Mouse (Mus musculus): ENCODE data around the gene Prg3. TPM values are rescaled to one million over a fixed set of nuclear protein-coding genes. Genes with fewer than 3 reads are reported as not detected.

The Prg3 gene
- total RNA-seq, 1 experiment from 2014 or later = not detected

DNA sequence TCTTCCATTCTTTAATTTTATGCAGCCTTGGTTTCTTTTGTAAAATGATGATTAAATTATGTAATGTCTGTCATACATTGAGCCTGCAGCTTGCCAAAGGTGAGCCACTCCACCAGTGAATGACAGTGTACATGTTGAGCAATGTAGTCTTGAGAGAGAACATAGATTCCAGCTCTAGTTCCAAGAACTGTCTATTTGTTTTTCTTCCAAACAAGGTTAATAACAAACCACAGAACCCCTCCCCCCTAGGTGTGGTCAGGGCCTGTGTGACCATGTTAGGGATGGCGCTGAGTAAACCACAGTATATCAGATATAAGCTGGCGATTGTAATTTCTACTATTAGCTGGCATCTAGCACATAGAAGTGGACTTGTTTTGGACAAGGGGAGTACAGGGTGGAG, 8.4 kb downstream of the Prg3 start:
- DNase-seq = no peak

DNA sequence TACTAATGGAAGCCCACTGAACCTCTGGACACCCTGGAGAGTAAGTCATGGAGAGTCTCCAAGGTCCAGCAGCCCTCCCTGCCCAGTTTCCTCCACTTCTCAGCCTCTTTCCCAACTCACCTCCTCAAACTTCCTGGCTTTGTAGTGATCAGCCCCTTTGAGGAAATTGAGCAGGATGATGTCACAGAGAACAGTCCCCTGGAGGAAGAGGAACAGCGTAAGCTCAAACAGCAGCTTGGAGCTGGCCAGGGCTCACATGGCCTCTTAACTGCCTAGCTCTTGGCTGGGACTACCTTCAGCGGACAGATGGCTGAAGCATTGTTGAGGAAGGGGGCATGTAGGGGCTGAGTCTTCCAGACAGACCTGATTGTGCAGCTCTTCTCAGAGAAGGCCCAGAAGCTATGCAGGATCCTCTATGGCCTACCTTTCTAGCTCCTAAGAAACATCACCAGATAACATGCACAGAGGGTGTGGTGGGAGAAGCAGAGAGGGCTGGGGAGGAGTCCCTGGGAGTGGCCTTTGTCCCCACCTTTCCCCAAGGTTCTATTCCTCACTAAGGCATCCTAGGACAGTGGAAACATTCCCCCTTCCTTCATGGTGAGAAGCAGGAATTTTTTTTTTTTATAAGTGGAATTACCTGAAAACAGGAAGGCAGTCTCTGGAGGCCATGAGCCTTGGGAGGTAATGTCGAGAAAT, 11.6 kb downstream of the Prg3 start:
- DNase-seq = no peak

DNA sequence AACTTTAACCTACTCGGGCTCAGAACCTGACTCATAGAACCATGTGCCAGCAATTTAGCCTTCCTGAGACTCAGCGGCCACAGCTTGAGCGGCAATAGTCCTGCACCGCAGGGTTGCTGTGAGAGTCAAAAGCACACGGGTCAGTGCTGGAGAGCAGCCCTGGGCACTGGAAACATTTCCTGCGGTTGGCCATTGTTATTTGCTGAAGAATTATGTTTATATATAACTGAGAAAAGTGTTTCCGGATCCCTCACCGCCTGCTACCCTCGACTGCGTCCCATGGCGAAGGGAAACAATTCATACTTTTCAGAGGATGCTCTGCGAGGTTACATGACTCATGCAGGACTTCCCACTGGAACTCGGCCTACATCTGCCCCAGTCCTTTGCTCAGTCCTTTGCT, 13.5 kb downstream of the Prg3 start:
- no peak for DNase-seq

DNA sequence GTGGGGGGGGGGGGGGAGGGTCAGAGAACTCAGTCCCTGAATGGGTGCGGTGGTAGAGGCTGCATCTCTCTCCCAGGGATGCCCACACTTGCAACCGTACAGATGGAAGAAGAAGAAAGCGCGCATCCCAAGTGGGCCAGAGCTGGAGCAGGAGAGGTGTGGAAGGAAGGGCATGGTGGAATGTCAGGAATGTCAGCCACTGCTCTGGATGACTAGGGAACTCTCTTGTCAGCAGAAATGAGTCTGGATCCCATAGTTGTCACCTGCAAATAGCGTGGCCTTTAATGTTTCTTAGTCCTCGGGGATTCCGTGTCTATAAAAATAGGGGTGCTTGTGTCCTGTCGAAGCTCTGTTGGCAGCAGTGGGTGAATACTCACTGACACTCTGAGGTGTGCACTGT, 14.6 kb downstream of the Prg3 start:
- no peak for DNase-seq

DNA sequence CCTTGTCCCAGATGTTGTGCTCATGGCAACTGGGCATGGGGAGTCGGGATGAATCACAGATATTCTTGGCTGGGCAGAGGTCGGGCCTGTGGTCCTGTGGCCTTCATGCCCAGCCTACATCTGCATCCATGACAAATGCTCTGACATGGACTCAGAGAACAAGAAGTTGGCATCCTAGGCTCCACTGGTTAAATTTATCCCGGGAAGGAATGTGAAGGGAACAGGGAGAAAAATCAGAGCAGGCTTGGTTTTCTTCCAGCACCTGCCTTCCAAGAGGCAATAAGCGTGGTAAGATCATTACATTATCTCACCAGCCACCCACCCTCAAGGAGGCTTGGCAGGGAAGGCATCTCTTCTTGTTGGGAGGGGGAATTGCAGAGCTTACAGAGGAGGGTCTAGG, 16.3 kb downstream of the Prg3 start:
- DNase-seq = no peak

DNA sequence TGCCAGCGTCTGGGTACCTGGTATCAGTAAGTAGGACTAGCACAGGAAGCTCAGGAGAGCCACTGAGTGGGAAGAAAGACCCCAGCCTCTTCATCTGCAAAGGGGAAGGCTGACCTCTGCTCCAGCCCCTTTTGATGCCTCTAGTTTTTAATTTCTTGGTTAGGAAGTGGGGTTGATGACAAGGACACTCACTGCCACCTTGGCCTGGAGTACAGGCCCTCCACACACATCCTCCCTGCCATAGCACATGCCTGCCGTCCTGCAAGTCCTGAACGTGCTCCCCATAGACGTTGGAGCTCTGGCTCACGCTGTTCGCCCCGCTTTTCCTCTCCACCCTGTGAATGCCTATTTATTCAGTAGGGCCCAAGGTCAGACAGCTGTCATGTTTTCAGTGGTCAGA, 18.6 kb downstream of the Prg3 start:
- DNase-seq = no peak

DNA sequence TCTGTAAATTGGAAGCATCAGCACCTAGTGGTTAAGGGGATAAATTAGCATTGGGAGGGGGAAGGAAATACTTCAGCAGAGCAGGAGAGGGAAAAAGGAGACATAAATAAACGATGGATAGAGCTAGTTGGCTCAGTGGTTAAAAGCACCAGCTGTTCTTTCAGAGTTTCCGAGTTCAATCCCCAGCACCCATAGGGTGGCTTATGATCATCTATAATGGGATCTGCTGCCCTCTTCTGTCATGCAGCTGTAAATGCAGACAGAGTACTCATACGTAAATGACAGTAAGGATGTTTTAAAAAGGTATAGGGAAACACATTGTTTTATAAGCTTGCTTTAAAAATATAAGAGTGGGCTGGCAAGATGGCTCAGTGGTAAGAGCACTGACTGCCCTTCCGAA, 19.7 kb downstream of the Prg3 start:
- DNase-seq = no peak

DNA sequence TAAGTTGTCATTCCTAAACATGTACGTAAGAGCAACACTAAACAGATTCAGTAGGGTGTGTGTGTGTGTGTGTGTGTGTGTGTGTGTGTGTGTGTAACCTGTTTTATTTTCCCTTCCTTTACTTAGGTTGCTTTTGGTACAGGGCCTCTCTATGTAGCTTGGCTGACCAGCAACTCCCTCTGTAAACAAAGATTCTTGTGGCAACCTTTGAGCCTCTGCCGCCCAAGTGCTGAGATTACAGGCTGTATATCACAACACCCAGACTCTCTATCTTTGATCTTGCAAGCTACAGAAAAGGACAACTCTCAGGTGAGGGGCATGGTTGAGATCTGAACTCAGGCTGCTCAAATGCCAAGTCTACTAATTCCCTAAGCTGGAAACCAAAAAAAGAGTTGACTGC, 21.2 kb downstream of the Prg3 start:
- DNase-seq = no peak

DNA sequence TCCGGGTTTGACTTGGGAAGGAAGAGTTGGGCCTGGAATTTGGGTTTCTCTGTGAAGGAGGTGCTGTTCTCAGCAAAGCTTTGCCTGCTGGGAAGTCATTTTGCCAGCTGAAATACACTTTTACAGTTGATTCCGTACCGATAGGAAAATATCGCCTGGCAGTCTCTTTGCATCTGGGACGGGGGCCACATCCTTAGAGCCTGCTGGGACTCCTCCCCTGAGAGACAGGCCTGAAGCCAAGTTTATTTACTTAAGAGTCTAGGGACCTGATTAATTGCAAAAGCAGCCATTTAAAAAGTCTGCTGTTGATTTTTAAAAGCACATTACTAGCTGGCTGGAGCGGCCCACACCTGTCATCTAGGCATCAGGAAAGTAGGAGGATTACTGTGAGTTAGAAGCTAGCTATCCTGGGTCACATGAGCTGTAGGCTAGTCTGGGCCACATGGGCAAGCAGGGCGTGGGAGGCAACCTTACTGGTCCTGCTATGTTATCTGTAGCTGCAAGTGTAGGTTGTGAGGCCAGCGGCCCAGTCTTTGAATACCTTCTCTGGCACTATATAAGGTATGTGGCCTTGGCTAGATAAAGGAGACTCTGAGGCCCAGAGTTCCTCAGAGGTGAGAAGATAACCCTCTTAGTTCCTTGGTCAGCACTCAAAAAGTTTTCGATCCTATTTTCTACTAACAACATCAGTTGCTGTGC, 24.0 kb downstream of the Prg3 start:
- no peak for DNase-seq

DNA sequence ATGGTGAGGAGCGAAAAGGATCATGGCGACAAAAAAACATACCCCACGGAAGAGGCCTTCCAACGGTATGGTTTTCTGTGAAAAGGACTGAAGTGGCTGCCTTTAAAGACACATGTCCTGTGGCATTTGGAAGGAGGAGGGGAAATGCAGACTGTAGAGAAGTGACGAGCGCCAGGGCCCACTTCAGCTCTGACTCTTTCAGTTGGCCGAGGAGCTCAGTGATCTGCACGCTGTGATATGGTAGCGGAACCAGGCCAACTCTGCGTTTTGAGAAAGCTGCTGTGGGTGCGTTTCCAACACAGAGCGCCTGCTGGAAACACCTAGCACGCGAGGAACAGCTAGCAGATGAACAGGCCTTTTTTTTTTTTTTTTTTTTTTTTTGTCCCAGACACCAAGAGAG, 24.7 kb downstream of the Prg3 start:
- no peak for DNase-seq

DNA sequence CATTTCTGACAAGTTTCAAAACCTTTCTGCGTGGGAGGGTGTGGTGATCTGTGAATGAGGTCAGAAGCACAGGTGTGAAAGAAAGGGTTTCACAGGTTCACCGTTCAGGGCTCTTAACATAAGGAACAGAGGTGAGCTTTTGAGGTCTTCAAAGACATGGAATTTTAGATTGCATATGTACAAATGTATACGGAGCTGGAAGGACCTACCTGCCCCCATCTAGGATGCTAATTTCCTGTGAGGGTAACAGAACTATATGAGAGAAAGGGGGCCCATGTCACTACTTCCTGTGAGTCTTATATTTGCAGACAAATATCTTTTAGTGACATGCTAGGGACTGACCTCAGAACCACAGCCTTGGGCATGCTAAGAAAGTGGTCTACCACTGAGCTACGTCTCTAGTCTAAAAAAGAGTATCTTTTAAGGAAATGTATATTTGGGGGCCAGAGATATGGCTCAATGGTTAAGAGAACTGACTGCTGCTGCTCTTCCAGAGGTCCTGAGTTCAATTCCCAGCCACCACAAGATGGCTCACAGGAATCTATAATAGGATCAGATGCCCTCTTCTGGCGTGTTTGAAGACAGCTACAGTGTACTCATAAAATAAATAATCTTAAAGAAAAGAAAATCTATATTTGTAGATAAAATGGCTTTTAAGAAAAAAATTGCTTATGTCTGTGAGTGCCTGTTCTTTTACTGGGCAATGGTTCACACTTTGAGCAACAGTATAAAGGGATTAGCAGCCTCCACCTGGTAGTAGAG, 26.0 kb downstream of the Prg3 start:
- no peak for DNase-seq

DNA sequence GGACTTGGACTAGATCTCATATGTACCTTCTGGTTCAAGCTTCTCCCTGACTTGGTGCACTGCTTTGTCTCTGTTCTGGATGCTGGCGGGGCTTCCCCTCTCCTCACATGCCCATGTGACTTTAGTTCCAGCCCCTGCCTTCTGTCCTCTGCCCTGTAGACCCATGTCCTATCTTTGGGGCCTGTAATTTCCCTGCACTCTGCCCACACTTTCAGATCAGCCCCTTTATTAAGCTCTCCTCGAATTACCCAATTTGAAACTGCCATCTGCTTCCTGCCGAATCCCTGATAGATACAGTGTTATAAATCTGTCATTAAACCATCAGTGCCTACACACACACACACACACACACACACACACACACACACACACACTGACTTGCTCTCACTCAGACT, 26.6 kb downstream of the Prg3 start:
- DNase-seq = no peak

DNA sequence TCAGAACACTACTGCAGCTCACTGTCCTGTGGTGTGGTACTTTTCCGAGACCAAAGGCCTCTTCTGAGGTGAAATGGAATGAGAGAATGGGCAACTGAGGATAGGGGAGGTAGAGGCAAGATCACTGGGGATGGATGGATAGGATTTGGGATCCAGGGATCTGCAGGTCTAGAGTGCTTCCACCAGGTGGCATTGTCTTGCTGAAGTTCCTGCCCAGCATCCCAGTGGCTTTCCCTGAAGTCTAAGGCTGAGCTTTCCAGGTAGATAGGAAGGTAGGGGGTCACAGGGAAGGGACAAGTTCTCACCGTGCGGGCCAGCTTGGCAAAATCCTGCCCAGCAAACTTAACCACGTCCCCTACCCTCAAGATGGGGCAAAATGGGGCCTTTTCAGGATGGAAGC, 34.0 kb downstream of the Prg3 start:
- DNase-seq = no peak

DNA sequence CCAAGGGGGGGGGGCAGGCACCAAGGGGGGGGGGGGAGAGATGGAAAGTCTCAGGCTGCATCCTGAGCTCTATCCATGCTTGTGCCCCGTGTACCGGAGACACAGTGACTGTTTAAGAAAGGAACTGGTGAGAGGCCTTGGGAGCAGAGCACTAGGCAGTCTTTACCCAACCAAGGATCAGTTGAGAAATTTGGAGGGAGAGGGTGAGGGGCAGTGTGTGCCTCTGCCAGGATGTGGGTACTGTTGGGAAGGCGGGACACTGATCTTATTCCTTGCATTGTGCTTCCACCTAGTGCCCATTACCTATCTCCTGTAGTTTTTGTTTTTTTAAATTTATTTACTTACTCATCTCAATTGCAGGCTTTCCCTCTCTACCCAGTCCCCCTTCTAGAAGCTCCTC, 38.2 kb downstream of the Prg3 start:
- no peak for DNase-seq

DNA sequence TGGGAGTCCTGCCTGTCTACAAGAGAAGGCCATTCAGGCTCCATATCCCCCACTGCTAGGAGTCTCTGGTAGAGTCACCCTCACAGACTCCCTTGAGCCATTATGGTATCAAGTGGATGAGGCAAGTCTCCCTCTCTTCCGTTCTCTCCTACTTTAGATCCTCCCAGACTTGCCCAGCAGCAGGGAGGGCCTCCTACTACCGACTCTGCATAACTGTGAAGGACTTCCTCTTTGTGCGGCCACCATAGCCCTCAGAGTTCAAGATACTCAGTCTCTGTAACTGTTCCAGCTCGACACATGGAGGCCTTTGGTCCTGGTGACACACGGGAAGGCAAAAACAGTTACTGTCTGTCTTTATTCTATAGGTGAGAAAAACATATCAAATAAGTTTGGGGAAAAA, 39.3 kb downstream of the Prg3 start:
- DNase-seq = no peak

DNA sequence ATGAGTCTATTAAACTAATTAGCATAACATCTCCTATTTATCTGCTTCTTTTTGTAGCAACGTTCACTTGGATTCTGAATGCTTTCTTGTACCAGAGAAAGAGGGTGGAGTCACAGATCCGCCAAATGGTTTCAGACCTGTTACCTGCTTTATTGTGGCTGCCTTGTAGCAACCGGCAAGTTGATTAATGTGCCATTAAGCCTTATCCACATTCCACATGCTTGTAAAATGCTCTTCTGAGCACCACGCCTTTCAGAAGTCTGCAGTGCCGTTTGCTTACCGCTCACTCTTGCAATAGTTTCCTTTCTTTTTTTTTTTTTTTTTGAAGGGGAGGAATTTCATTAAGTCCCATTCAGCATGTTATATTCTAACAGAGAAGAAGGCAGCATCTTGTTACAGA, 41.9 kb downstream of the Prg3 start:
- DNase-seq = no peak

DNA sequence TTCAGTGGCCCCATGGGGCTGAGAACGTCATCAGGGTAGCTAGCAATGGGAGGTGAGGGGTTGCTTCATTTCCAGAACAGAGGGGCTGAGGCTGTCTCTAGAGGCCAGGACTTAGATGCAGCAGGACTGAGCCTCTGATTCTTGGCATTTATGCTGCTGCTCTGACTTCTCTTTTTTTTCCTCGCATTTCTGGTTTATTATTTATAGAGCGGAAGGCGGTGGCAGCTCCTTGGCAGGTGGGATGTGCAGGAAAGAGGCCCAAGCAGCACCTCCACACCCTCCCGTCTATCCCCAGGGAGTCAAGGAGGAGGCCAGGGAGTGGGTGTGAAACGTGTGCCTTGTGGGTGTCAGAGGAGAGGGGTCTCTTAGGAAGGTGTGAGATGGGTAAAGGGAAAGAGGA, 43.0 kb downstream of the Prg3 start:
- no peak for DNase-seq

DNA sequence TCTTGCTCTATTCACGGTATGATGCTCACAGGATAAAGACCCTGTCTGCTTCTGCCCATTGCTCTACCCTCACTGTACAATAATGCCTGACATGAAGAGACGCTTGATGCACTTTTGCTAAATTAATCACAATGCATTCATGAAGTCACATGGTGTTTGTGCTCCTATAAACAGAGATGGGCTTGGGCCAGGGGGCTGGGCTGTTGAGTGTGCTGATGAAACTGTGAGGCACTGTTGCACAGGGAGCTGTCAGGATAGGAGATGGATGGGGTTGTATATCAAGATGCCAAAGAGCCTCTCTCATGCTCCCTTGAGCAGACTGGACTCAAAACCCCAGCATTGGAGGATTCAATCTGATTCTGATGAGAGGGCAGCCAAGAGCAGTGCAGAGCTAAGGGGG, 45.1 kb downstream of the Prg3 start:
- no peak for DNase-seq

DNA sequence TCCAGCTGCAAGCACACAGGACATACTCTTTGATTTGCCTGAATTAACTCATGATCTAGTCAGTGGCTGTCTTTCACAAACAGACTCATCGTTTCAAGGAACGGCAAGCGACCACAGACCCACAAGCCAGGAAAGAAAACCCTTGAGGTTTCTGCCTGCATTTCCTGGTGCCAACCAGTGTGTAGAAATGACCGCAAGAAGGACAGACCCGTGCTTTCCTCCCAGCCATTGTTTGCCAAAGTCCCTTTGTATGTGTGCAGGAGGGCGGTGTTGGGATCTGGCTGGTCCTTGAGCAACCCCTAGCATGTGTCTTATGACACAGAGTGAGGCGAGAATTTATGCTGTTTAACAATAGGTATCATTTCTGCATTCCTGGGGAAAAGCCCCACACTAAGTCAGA, 46.2 kb downstream of the Prg3 start:
- DNase-seq = no peak

DNA sequence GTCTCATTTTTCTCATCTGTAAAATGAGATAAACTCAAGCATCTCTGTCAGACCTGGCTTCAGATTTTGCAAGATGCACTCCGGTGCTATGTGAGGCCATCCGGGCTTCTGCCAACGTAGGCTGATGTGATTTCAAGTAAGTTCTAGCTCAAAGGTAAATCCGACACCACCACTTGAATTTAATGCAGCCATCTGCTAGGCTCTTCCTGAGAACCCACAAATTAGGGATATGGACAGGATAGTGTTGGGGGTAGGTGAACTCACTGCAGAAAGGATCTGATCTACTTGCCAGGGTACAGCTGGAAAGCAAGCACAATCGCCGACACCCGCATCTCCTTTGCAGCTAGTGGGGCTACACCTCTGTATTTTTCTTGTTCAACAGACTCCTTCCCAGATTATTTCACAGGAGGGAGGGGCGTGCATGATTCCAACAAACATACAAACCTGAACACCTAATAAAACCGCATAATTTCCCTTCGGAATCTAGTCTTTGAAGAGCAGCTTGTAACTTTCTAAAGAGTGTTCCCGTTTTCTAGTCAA, 48.6 kb downstream of the Prg3 start:
- DNase-seq = no peak

DNA sequence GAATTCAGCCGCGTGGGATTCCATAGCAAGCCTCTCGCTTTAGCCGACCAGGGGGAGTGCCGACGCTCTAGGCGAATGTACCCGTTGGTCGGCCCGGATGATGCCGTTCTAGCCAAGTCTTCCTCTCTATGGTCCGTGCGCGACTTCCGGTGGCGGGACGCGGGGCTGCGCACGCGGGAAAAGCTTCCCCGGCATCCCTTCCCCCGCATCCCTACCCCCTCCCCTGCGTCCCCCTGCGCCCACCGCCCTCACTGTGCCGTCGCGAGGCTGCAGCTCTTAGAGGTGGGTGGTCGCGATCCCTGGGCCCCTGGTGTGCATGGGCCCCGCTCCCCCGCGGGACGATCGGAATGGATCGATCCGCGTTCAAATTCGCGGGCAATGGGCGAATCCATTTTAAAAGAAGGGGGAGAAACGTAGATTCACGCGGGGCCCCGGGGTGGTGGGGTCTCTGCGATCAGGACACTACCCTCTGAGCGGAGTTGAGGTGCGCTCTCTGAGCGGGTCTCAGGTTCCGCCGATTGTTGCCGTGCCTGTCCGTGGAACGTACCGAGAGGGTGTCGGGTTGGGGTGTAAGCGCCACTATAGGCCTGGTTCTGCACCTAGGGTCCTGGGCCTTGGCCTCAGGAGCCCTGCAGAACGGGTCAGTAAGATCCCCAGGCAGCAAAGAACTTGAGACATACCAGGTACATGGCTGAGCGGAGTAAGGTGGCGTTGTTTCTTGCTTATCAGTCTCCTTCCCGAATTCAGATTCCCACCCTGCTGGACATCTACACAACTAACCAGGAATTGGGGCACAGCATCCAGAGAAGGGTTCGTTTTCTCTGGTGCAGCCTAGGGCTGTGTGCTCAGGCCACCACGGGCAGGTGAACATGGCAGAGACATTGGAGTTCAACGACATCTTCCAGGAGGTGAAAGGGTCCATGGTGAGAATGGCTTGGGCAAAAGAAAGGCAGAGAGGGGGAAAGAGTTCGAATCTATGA, 49.3 kb downstream of the Prg3 start, which contains the start of the genes Ssrp1 and P2rx3:
Ssrp1 (plus strand) TSS at position 188 of the 980 bp plus-strand sequence.
P2rx3 (minus strand) TSS at position 416 of the 980 bp plus-strand sequence.
- DNase-seq = peak; percentile 88

DNA sequence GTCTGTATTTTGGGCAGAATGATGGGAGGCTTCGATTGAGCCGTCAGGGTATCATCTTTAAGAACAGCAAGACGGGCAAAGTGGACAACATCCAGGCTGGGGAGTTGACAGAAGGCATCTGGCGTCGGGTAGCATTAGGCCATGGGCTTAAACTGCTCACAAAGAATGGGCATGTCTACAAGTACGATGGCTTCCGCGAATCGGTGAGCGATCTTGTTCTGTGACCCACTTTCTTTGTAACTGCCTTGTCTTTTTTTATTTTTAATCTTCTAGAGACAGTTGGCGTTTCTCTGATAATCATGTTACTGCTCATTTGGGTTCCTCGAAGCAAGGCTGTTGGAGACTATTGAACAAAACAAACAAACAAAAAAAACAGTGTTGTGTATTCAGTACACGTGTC, 50.3 kb downstream of the Prg3 start:
- DNase-seq = no peak
